Comparison of ENCODE assay signal across 18 mouse cellular contexts in the genomic region with DNA sequence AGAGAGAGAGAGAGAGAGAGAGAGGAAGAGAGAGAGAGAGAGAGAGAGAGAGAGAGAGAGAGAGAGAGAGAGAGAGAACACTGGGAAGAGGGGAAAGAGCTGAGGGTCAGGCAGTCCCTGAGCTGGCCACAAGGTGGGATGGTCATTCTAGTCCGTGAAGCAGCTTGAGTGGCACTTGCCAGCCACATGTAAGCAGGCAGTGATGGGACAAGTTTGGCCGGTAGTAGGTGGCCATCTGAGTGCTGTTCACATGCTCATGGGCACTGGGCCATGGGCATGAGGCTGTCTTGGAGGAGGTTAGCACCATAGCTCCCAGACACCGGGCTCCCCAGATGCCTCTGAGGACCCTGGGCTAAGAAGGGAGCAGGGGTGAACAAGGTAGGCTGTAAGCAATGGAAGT.
A peak's percentile ranks its signal among the peaks of the same experiment; 100 is the strongest.
DNase-seq lines count a peak whose midpoint lies in the region; ATAC-seq and TF ChIP-seq lines count a peak whose summit lies in the region.
"Had no signal": no experiment of that assay in that cellular context is flagged by ENCODE, and none has a peak within 500 bp of the region (broad histone marks: within the 10 kb centered on the region; RNA-seq: fewer than 3 reads in every experiment).

No protein-coding gene starts in this region.

- no peak for DNase-seq in forebrain, postnatal 0 days
- DNase-seq in forebrain, embryonic 10.5 days (ENCODE audit: extremely low spot score, low spot score) = no peak
- DNase-seq in left cerebral cortex, postnatal 4 days = peak; percentile 43
- DNase-seq in left cerebral cortex, postnatal 36 days (ENCODE audit: low spot score in 2 of 2) = no peak
- DNase-seq in cerebellum, adult 18-20 months = peak; percentile 36 to 44
- peak; percentile 20 for DNase-seq in retina, embryonic 14.5 days (ENCODE audit: low spot score)
- no peak for DNase-seq in urinary bladder, postnatal 4 days (ENCODE audit: low spot score in 2 of 2)
- DNase-seq in urinary bladder, adult 2 months (ENCODE audit: low spot score) = no peak
- DNase-seq: adrenal gland, adult 8-10 months; gastrocnemius, postnatal 25 days; lung, postnatal 36 days; right cerebral cortex, postnatal 25 days had no signal

- H3K4me1 ChIP-seq in forebrain, postnatal 0 days (ENCODE audit: insufficient read depth) = no peaks in the 10 kb centered on the region
- H3K4me1 ChIP-seq in forebrain, embryonic 10.5 days = no peaks in the 10 kb centered on the region
- H3K4me1 ChIP-seq: forebrain, embryonic 12.5 days; heart, embryonic 15.5 days had no signal

- TF ChIP-seq CTCF in forebrain, postnatal 0 days (IDR thresholded peaks at IDR 0.05; ENCODE audit: low read depth) = peak; percentile 18; the same call in 1 of the 2 replicates

- H3K4me2 ChIP-seq in forebrain, postnatal 0 days (ENCODE audit: low read depth) = no peak overlapping the region
- H3K4me2 ChIP-seq: embryonic facial prominence, embryonic 13.5 days; forebrain, embryonic 12.5 days; heart, embryonic 15.5 days; hindbrain, embryonic 14.5 days; liver, embryonic 11.5 days; midbrain, embryonic 11.5 days had no signal

- no peaks in the 10 kb centered on the region for H3K27me3 ChIP-seq in forebrain, postnatal 0 days (ENCODE audit: insufficient read depth, low read length)
- no peaks in the 10 kb centered on the region for H3K27me3 ChIP-seq in forebrain, embryonic 10.5 days (ENCODE audit: poor library complexity, severe bottlenecking)
- H3K27me3 ChIP-seq: embryonic facial prominence, embryonic 13.5 days; forebrain, embryonic 12.5 days had no signal

- no peak overlapping the region for H3K9ac ChIP-seq in forebrain, postnatal 0 days
- H3K9ac ChIP-seq: embryonic facial prominence, embryonic 13.5 days; forebrain, embryonic 12.5 days; heart, embryonic 15.5 days; hindbrain, embryonic 14.5 days had no signal

- ATAC-seq in forebrain, postnatal 0 days = no peak

- H3K27ac ChIP-seq in forebrain, postnatal 0 days (ENCODE audit: low read depth, low read length) = no peak overlapping the region
- H3K27ac ChIP-seq in forebrain, embryonic 10.5 days = no peak overlapping the region
- H3K27ac ChIP-seq: embryonic facial prominence, embryonic 13.5 days; forebrain, embryonic 12.5 days; heart, embryonic 15.5 days; hindbrain, embryonic 14.5 days had no signal

- H3K36me3 ChIP-seq in forebrain, postnatal 0 days (ENCODE audit: insufficient read depth) = no peaks in the 10 kb centered on the region
- no peaks in the 10 kb centered on the region for H3K36me3 ChIP-seq in forebrain, embryonic 10.5 days (replicated peaks)
- H3K36me3 ChIP-seq: embryonic facial prominence, embryonic 13.5 days; forebrain, embryonic 12.5 days; heart, embryonic 15.5 days had no signal

- no peaks in the 10 kb centered on the region for H3K9me3 ChIP-seq in forebrain, postnatal 0 days (ENCODE audit: low read length)
- H3K9me3 ChIP-seq in forebrain, embryonic 10.5 days = no peaks in the 10 kb centered on the region
- H3K9me3 ChIP-seq: embryonic facial prominence, embryonic 13.5 days; forebrain, embryonic 12.5 days; heart, embryonic 15.5 days had no signal

- intact Hi-C loops in left cerebral cortex, postnatal 4 days (cut with DNase I) = no loop called here
- intact Hi-C loops in left cerebral cortex, postnatal 36 days (cut with DNase I) = no loop called here

- WGBS in forebrain, postnatal 0 days = 64% methylated on average over 3 of the region's 3 CpGs
- 71% methylated on average over 3 of the region's 3 CpGs for WGBS in forebrain, embryonic 10.5 days

- H3K4me3 ChIP-seq in forebrain, postnatal 0 days (ENCODE audit: low read depth, low read length) = no peak overlapping the region
- H3K4me3 ChIP-seq in forebrain, embryonic 10.5 days = no peak overlapping the region
- H3K4me3 ChIP-seq: embryonic facial prominence, embryonic 13.5 days; forebrain, embryonic 12.5 days; heart, embryonic 15.5 days had no signal

Comparison
In these comparisons a context has a peak if more than half of its experiments do, and no peak if none do; other contexts are left out.
1. DNase-seq: peak in left cerebral cortex, postnatal 4 days (single experiment), cerebellum, adult 18-20 months (2 of 2) and retina, embryonic 14.5 days (single experiment); none in forebrain, postnatal 0 days (single experiment), forebrain, embryonic 10.5 days (single experiment), left cerebral cortex, postnatal 36 days (0 of 2), urinary bladder, postnatal 4 days (0 of 2) and urinary bladder, adult 2 months (single experiment).